Mouse (Mus musculus): ENCODE data around the gene Hyal2. TPM values are rescaled to one million over a fixed set of nuclear protein-coding genes. Genes with fewer than 3 reads are reported as not detected.

Gene Hyal2
- polyA plus RNA-seq, 1 experiment from 2014 or later, result 82.9 TPM

GRCm38 (mm10) chr9:107548820-107549219 is 18.9 kb upstream of the Hyal2 start:
- H3K36me3 ChIP-seq (replicated peaks), result peaks cover 10% of the 10 kb centered on the region; the same call in 1 of the 2 replicates
- peaks cover 50% of the 10 kb centered on the region for H3K4me1 ChIP-seq
- no peak overlapping the region for H3K4me3 ChIP-seq
- 91% methylated on average over 10 of the region's 10 CpGs for WGBS
- H3K4me2 ChIP-seq, result no peak overlapping the region
- no peaks in the 10 kb centered on the region for H3K9me3 ChIP-seq
- no peak for ATAC-seq (replicated peaks)
- H3K27ac ChIP-seq, result no peak overlapping the region
- H3K27me3 ChIP-seq (replicated peaks), result peaks cover 46% of the 10 kb centered on the region
- no peak overlapping the region for H3K9ac ChIP-seq

- Histone ChIP-seq H3K36me3 (replicated peaks) (0 out of 2 replicates have a peak, but pooled peaks cover 3% of the 10 kb centered on the region), H3K9ac (no peak overlapping the region), H3K27me3 (replicated peaks) (peaks cover 46% of the 10 kb centered on the region), H3K27ac (no peak overlapping the region), H3K4me3 (no peak overlapping the region), H3K9me3 (no peaks in the 10 kb centered on the region), H3K4me1 (peaks cover 52% of the 10 kb centered on the region), H3K4me2 (no peak overlapping the region)
- no peak for ATAC-seq (replicated peaks)
- 89% methylated on average over 20 of the region's 20 CpGs for WGBS
Measured at GRCm38 (mm10) chr9:107549297-107550074, 18.3 kb upstream of the Hyal2 start.

DNA sequence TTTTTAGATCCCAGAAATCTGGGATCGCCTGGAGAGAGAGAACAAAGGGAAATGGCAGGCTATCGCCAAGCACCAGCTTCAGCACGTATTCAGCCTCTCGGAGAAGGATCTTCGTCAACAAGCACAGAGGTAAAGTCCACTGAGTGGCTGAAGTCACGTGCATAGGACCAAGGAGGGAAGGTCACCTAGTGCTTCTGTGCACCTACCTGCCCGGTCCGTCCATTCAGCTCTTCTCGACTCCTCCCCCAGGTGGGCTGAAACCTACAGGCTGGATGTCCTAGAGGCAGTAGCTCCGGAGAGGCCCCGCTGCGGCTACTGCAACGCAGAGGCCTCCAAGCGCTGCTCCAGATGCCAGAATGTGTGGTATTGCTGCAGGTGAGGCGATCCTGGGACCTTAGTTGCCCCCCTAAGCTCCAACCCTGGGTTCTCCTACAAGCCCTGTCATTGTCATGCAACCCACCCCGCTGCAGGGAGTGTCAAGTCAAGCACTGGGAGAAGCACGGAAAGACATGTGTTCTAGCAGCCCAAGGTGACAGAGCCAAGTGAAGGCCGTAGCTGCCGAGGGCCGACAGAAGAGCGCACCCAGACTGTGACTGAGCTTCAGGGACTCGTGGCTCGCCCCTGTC is 17.1 kb upstream of the Hyal2 start:
- Histone ChIP-seq H3K9ac (peak overlapping the region; percentile 17; the same call in 1 of the 2 replicates), H3K4me2 (peak overlapping the region; percentile 61), H3K4me3 (peak overlapping the region; percentile 35; the same call in 1 of the 2 replicates), H3K27ac (no peak overlapping the region), H3K27me3 (replicated peaks) (peaks cover 46% of the 10 kb centered on the region), H3K4me1 (peaks cover 53% of the 10 kb centered on the region), H3K36me3 (replicated peaks) (no peaks in the 10 kb centered on the region), H3K9me3 (no peaks in the 10 kb centered on the region)
- ATAC-seq (replicated peaks), result no peak
- WGBS, result 28% methylated on average over 23 of the region's 23 CpGs

- H3K4me1 ChIP-seq, result peaks cover 53% of the 10 kb centered on the region
- H3K36me3 ChIP-seq (replicated peaks), result no peaks in the 10 kb centered on the region
- no peak within 1 kb of the TSS for H3K27ac ChIP-seq
- peak within 1 kb of the TSS; percentile 39 for H3K9ac ChIP-seq
- H3K4me2 ChIP-seq, result peak within 1 kb of the TSS; percentile 61
- H3K4me3 ChIP-seq, result peak within 1 kb of the TSS; percentile 35
- no peaks in the 10 kb centered on the region for H3K9me3 ChIP-seq
- no peak for ATAC-seq (replicated peaks)
- peaks cover 46% of the 10 kb centered on the region for H3K27me3 ChIP-seq (replicated peaks)
- WGBS, result 1% methylated on average over 63 of the region's 63 CpGs
Measured at GRCm38 (mm10) chr9:107551117-107551889, 16.4 kb upstream of the Hyal2 start, which contains the start of gene Rassf1. Rassf1 (plus strand) TSS chr9:107551555.

- Histone ChIP-seq H3K27me3 (replicated peaks) (peaks cover 46% of the 10 kb centered on the region), H3K9me3 (no peaks in the 10 kb centered on the region), H3K27ac (no peak overlapping the region), H3K4me1 (peaks cover 53% of the 10 kb centered on the region), H3K36me3 (replicated peaks) (no peaks in the 10 kb centered on the region), H3K9ac (peak overlapping the region; percentile 39; the same call in 1 of the 2 replicates), H3K4me3 (peak overlapping the region; percentile 35), H3K4me2 (peak overlapping the region; percentile 61)
- no peak for ATAC-seq (replicated peaks)
- WGBS, result 8% methylated on average over 8 of the region's 8 CpGs
Measured at GRCm38 (mm10) chr9:107551890-107552355, 15.8 kb upstream of the Hyal2 start.

DNA sequence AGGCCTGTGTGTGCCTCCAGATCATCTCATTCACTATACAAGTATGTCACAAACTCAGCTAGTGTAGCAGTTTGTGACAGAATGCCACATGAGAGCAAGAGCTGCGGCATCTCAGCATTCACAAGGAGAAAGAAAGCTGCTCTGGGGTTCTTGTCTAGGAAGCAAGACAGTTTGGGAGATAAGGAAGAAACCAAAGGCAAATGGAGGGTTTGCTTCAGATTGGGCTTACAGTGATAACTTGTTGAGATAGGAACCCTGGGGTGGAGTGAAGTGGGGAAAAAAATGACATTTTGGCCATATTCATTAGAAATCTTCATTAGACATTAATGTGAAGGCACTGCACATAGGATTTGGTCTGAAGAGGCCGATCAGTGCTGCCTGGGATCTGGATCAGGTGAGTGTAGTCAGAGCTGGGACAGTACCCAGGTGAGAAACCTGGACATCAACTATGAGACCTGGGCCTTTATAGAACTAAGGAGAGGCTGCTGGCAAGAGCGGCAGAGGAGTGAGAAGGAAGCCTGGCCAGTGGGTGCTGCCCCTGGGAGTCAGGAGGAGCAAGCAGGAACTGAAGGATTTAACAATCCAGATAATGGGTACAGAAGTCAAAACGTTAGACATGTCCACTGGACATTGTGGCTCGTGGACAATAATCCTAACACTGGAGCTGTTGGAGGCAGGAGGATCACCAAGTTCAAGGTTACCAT is 14.9 kb upstream of the Hyal2 start:
- Histone ChIP-seq H3K4me1 (peaks cover 46% of the 10 kb centered on the region), H3K36me3 (replicated peaks) (peaks cover 9% of the 10 kb centered on the region), H3K27ac (no peak overlapping the region), H3K9me3 (no peaks in the 10 kb centered on the region), H3K27me3 (replicated peaks) (peaks cover 46% of the 10 kb centered on the region), H3K4me3 (peak overlapping the region; percentile 53; the same call in 1 of the 2 replicates), H3K4me2 (no peak overlapping the region), H3K9ac (no peak overlapping the region; the same call in 1 of the 2 replicates)
- ATAC-seq (replicated peaks), result no peak
- 81% methylated on average over 5 of the region's 5 CpGs for WGBS

- Histone ChIP-seq H3K27me3 (replicated peaks) (peaks cover 46% of the 10 kb centered on the region), H3K9ac (peak overlapping the region; percentile 59), H3K36me3 (replicated peaks) (peaks cover 18% of the 10 kb centered on the region), H3K27ac (peak overlapping the region; percentile 81), H3K4me2 (peak overlapping the region; percentile 89), H3K4me3 (peak overlapping the region; percentile 53), H3K4me1 (peaks cover 45% of the 10 kb centered on the region), H3K9me3 (no peaks in the 10 kb centered on the region)
- ATAC-seq (replicated peaks), result peak; percentile 82
- WGBS, result 8% methylated on average over 37 of the region's 37 CpGs
Measured at GRCm38 (mm10) chr9:107553541-107554318, 14.0 kb upstream of the Hyal2 start.

DNA sequence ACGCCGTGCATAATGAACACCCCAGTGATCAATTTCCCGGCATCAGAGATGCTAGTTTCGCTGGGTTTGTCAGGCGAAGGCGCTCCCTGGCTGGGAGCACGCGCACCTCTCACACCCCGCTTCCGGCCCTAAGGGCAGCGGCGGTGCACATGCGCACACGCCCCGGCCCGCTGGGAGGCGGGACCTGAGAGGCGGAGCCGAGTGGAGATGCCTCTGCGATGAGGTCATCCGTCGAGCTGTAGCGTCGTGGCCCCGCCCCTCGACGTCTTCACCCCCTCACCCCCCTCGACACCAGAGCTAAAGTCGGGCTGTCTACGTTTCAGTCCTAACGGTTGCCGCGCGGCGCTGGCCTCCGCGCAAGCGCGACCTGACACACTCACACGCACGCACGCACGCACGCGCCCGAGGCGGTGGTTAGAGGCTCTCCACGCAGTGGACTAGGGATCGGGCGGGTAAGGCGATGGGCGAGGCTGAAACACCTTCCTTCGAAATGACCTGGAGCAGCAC is 13.4 kb upstream of the Hyal2 start:
- Histone ChIP-seq H3K36me3 (replicated peaks) (peaks cover 24% of the 10 kb centered on the region), H3K4me2 (peak overlapping the region; percentile 89), H3K9ac (peak overlapping the region; percentile 59), H3K27ac (peak overlapping the region; percentile 81), H3K9me3 (no peaks in the 10 kb centered on the region), H3K4me3 (peak overlapping the region; percentile 53), H3K27me3 (replicated peaks) (peaks cover 39% of the 10 kb centered on the region), H3K4me1 (peaks cover 45% of the 10 kb centered on the region)
- peak; percentile 95 for ATAC-seq (replicated peaks)
- WGBS, result under 1% methylated on average over 53 of the region's 53 CpGs

- Histone ChIP-seq H3K9ac (peak overlapping the region; percentile 59), H3K4me2 (peak overlapping the region; percentile 89), H3K9me3 (no peaks in the 10 kb centered on the region), H3K4me1 (peaks cover 45% of the 10 kb centered on the region), H3K27ac (peak overlapping the region; percentile 81), H3K36me3 (replicated peaks) (peaks cover 29% of the 10 kb centered on the region), H3K27me3 (replicated peaks) (peaks cover 33% of the 10 kb centered on the region), H3K4me3 (peak overlapping the region; percentile 53)
- under 1% methylated on average over 23 of the region's 23 CpGs for WGBS
- peak; percentile 37 for ATAC-seq (replicated peaks)
Measured at GRCm38 (mm10) chr9:107555031-107555457, 12.7 kb upstream of the Hyal2 start.

- WGBS, result 41% methylated on average over 2 of the region's 2 CpGs
- no peak for ATAC-seq (replicated peaks)
- Histone ChIP-seq H3K9ac (peak overlapping the region; percentile 59), H3K4me3 (peak overlapping the region; percentile 53), H3K36me3 (replicated peaks) (peaks cover 32% of the 10 kb centered on the region), H3K4me2 (peak overlapping the region; percentile 89), H3K27ac (0 out of 2 replicates have a peak overlapping the region, but pooled peaks have one; percentile 81), H3K9me3 (no peaks in the 10 kb centered on the region), H3K4me1 (peaks cover 45% of the 10 kb centered on the region), H3K27me3 (replicated peaks) (peaks cover 26% of the 10 kb centered on the region)
Measured at GRCm38 (mm10) chr9:107555701-107556100, 12.0 kb upstream of the Hyal2 start.

Data from midbrain, embryonic 15.5 days (tissue).